Mouse (Mus musculus) layer of hippocampus, adult 11-12 months (tissue): ENCODE measurements around the gene Vash1.
A peak's percentile ranks its signal among the peaks of the same experiment; 100 is the strongest.

Experiments
- DNase-seq: peaks from one replicate; pipeline ENCODE4 v3.0.0; 2022; ENCODE audit warnings: low spot score

Gene Vash1

DNA sequence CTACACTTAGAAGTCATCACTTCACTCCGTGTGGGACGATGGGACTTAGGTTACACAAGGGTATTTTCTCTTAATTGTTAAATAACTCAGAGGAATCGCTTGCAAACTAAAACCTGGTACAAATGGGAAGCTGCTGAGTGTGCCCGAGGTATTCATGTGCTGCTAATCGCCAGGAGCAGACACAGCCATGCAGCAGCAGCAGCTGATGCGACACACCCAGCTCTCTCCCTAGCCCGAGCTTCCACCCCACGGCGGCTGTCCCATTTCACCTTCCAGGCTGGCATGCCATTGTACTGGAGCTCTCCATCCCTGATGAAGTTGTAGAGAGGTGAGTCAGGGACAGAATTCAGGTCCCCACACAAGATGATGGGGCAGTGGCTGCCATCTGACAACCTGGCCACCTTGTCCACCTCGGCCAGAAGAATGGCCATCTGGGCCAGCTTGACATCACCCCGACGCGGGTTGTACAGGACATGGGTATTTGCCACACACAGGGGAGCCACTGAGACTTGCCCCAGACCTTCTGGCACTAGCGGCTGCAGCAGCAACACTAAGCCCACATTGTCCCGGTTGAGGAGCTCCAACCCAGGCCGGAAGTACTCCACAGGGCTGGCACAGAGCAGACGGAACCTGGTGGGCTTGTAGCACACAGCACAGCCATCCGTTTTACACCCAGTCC is 41.6 kb downstream of the Vash1 start:
- no peak for DNase-seq

DNA sequence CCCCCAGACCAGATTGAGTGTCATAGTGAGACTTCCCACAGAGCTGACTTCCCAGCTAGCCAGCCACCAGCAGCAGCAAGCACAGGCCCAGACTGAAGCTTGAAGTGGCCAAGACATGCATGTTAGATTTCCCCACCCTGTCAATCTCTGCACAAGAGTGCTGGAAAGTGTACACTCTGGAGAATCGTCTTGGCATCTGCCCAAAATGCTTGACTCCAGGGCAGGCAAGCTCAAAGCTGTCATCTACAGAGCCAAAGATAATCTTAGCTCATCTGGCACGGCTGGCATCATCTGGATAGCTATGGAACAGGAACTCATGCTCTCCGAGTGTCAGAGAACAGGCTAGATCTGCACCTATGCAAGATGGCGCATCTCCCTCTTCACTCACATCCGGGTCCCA is 43.0 kb downstream of the Vash1 start:
- no peak for DNase-seq

DNA sequence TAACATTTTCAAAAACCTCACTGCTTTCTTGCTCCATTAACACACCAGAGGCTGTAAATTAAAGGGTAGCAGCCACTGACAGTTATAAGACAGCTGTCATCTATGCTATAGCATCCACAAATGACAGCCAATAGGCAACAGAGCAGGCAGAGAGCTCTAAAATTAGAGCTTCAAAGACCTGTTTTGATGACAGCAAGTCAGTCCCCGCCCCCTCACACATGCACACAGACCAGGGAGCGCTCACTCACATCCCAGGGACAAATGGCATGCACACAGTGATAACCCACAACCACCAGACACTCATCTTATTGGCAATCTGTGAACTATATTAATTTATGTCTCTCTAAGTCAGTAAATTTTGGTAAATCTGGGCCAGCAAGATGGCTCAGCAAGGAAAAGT is 45.8 kb downstream of the Vash1 start:
- no peak for DNase-seq

DNA sequence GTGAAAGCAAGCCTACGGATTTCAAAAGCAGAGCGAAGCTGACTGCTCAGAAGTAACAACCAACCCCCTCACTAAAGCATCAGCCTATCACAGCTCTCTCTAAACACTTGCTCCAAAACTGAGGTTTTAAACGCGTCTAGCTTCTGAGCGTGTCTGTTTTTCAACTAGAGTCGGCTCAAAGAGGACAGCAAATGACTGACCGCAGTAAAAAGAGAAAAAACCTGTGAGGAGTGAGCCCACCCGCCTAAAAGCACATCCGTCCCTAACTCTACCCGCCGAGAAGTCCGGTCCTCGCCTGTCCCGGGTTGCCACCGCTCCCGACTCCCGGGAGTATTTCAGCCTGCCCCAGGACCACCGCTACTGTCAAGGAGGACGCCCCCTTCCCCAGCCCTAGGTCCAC is 47.2 kb downstream of the Vash1 start:
- DNase-seq, result peak; percentile 32

DNA sequence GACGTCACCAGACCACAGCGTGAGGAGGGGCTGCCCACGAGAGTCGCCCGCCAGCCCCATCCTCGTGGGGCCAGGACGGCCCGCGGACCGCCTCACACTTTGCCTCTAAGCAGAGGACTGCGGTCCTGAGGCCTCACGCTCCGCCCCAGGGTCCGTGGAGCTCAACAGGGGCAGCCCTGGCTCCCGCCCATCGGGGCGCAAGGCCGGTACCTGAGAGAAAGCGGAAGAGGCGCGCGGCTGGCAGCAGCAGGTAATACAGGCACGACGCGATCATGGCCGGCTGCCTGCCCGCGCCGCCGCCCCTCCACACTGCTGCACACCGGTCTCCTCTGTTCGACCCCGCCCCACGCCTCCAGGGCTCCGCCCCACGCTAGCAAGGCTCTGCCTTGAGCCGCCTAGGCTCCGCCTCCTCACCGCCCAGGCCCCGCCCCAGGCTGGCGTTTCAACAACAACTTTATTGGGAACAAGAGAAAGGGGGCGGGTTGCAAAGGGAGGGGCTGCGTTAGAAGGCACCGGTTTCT is 47.7 kb downstream of the Vash1 start, which contains the start of gene Angel1:
Gene Angel1, minus strand, starts transcription at position 341 of the 521 bp plus-strand sequence.
- DNase-seq, result peak; percentile 95

DNA sequence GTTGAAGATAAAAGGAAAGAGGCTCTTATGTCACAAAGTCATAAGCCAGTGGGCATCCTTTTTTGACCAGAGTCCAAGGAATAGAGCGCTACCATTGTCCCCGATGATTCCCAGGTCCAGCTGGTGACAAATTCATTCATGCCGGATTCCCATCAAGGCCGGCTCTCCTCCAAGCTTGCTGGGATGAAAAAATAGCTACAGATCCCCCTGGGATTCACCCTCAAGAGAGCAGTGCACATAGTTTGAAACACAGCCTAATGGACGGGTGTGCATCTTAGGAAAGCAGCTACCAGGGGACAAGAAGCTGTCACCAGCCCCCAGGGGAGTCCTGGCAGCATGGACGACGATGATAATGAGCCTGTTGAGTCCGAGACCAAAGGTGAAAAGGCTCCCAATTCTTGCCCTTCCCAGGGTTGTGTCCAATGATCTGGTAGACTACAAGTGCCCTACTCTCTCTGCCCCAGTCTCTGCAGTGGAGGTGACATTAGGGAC is 55.9 kb downstream of the Vash1 start, which contains the start of gene Lrrc74a:
Gene Lrrc74a, plus strand, starts transcription at position 51 of the 492 bp plus-strand sequence.
- no peak for DNase-seq
